Mouse (Mus musculus): ENCODE data around the gene Bag5. TPM values are rescaled to one million over a fixed set of nuclear protein-coding genes. Genes with fewer than 3 reads are reported as not detected.
"Not testable (repeated sequence)": the region's sequence is repeated elsewhere in the genome, so short reads cannot be mapped to it uniquely, and the experiment has no call there.

Gene Bag5
- polyA plus RNA-seq, 1 experiment from 2014 or later: 65.5 TPM

GRCm38 (mm10) chr12:111738754-111739153 is 25.7 kb upstream of the Bag5 start:
- no peak for ATAC-seq (ENCODE audit: low FRiP score)
- H3K36me3 ChIP-seq (replicated peaks; ENCODE audit: control insufficient read depth, insufficient read depth): no peaks in the 10 kb centered on the region
- no peaks in the 10 kb centered on the region for H3K4me1 ChIP-seq (replicated peaks; ENCODE audit: control insufficient read depth, insufficient read depth, low read length)
- no peaks in the 10 kb centered on the region for H3K9me3 ChIP-seq (ENCODE audit: control insufficient read depth, low read length)
- no peak overlapping the region for H3K4me3 ChIP-seq (replicated peaks; ENCODE audit: low read length)
- no peak overlapping the region for H3K27ac ChIP-seq
- H3K9ac ChIP-seq: no peak overlapping the region
- no peak overlapping the region for H3K4me2 ChIP-seq (replicated peaks)
- no peaks in the 10 kb centered on the region for H3K27me3 ChIP-seq (ENCODE audit: control insufficient read depth, insufficient read depth, low read length)
- no peak for DNase-seq (ENCODE audit: low spot score)
- 8% methylated on average over 3 of the region's 3 CpGs for WGBS

- whole genome bisulfite sequencing: 51% methylated on average over 9 of the region's 9 CpGs
- Histone ChIP-seq H3K27me3 (ENCODE audit: control insufficient read depth, insufficient read depth, low read length) (no peaks in the 10 kb centered on the region), H3K4me3 (replicated peaks; ENCODE audit: low read length) (no peak overlapping the region), H3K27ac (no peak overlapping the region), H3K4me1 (replicated peaks; ENCODE audit: control insufficient read depth, insufficient read depth, low read length) (no peaks in the 10 kb centered on the region; the same call in 1 of the 2 replicates), H3K36me3 (replicated peaks; ENCODE audit: control insufficient read depth, insufficient read depth) (no peaks in the 10 kb centered on the region), H3K9me3 (ENCODE audit: control insufficient read depth, low read length) (no peaks in the 10 kb centered on the region), H3K9ac (no peak overlapping the region), H3K4me2 (replicated peaks) (no peak overlapping the region)
- ATAC-seq (ENCODE audit: low FRiP score): no peak
- no peak for DNase-seq (ENCODE audit: low spot score)
These were observed 24.3 kb upstream of the Bag5 start for GRCm38 (mm10) chr12:111737370-111737769.

- H3K9ac ChIP-seq; ATAC-seq (ENCODE audit: low FRiP score); H3K27me3 ChIP-seq (ENCODE audit: control insufficient read depth, insufficient read depth, low read length); H3K4me2 ChIP-seq (replicated peaks); DNase-seq (ENCODE audit: low spot score); H3K4me3 ChIP-seq (replicated peaks; ENCODE audit: low read length); H3K27ac ChIP-seq; H3K36me3 ChIP-seq (replicated peaks; ENCODE audit: control insufficient read depth, insufficient read depth); H3K4me1 ChIP-seq (replicated peaks; ENCODE audit: control insufficient read depth, insufficient read depth, low read length); H3K9me3 ChIP-seq (ENCODE audit: control insufficient read depth, low read length): not testable (repeated sequence)
- 91% methylated on average over 8 of the region's 8 CpGs for WGBS
These were observed 23.6 kb upstream of the Bag5 start for GRCm38 (mm10) chr12:111736676-111737075.

- no peak for ATAC-seq (ENCODE audit: low FRiP score)
- 89% methylated on average over 3 of the region's 3 CpGs for WGBS
- no peak for DNase-seq (ENCODE audit: low spot score)
- Histone ChIP-seq H3K9me3 (ENCODE audit: control insufficient read depth, low read length) (no peaks in the 10 kb centered on the region), H3K27me3 (ENCODE audit: control insufficient read depth, insufficient read depth, low read length) (no peaks in the 10 kb centered on the region), H3K36me3 (replicated peaks; ENCODE audit: control insufficient read depth, insufficient read depth) (peaks cover 8% of the 10 kb centered on the region; the same call in 1 of the 2 replicates), H3K4me1 (replicated peaks; ENCODE audit: control insufficient read depth, insufficient read depth, low read length) (no peaks in the 10 kb centered on the region; the same call in 1 of the 2 replicates), H3K4me2 (replicated peaks) (no peak overlapping the region), H3K27ac (no peak overlapping the region), H3K4me3 (replicated peaks; ENCODE audit: low read length) (no peak overlapping the region), H3K9ac (no peak overlapping the region)
These were observed 21.9 kb upstream of the Bag5 start for GRCm38 (mm10) chr12:111734912-111735311.

- Histone ChIP-seq H3K27ac (no peak overlapping the region), H3K4me3 (replicated peaks; ENCODE audit: low read length) (no peak overlapping the region), H3K9me3 (ENCODE audit: control insufficient read depth, low read length) (no peaks in the 10 kb centered on the region), H3K9ac (no peak overlapping the region), H3K36me3 (replicated peaks; ENCODE audit: control insufficient read depth, insufficient read depth) (peaks cover 24% of the 10 kb centered on the region), H3K4me1 (replicated peaks; ENCODE audit: control insufficient read depth, insufficient read depth, low read length) (no peaks in the 10 kb centered on the region; the same call in 1 of the 2 replicates), H3K4me2 (replicated peaks) (no peak overlapping the region), H3K27me3 (ENCODE audit: control insufficient read depth, insufficient read depth, low read length) (no peaks in the 10 kb centered on the region)
- ATAC-seq (ENCODE audit: low FRiP score) (peak; percentile 44; the same call in 1 of the 2 replicates), DNase-seq (ENCODE audit: low spot score) (no peak)
- WGBS: 63% methylated on average over 5 of the region's 5 CpGs
These were observed 19.9 kb upstream of the Bag5 start for GRCm38 (mm10) chr12:111732921-111733320.

- no peaks in the 10 kb centered on the region for H3K27me3 ChIP-seq (ENCODE audit: control insufficient read depth, insufficient read depth, low read length)
- no peaks in the 10 kb centered on the region; the same call in 1 of the 2 replicates for H3K4me1 ChIP-seq (replicated peaks; ENCODE audit: control insufficient read depth, insufficient read depth, low read length)
- peak overlapping the region; percentile 40 for H3K4me2 ChIP-seq (replicated peaks)
- no peaks in the 10 kb centered on the region for H3K9me3 ChIP-seq (ENCODE audit: control insufficient read depth, low read length)
- peak overlapping the region; percentile 43; the same call in 1 of the 2 replicates for H3K9ac ChIP-seq
- DNase-seq (ENCODE audit: low spot score) (peak; percentile 94), ATAC-seq (ENCODE audit: low FRiP score) (peak; percentile 94)
- peaks cover 33% of the 10 kb centered on the region for H3K36me3 ChIP-seq (replicated peaks; ENCODE audit: control insufficient read depth, insufficient read depth)
- WGBS: 30% methylated on average over 30 of the region's 30 CpGs
- peak overlapping the region; percentile 14; the same call in 1 of the 2 replicates for H3K4me3 ChIP-seq (replicated peaks; ENCODE audit: low read length)
- H3K27ac ChIP-seq: peak overlapping the region; percentile 39; the same call in 1 of the 2 replicates
These were observed 19.1 kb upstream of the Bag5 start for GRCm38 (mm10) chr12:111731822-111732807.

GRCm38 (mm10) chr12:111727956-111728355 is 14.9 kb upstream of the Bag5 start:
- Histone ChIP-seq H3K36me3 (replicated peaks; ENCODE audit: control insufficient read depth, insufficient read depth) (peaks cover 60% of the 10 kb centered on the region), H3K4me2 (replicated peaks) (no peak overlapping the region), H3K27me3 (ENCODE audit: control insufficient read depth, insufficient read depth, low read length) (no peaks in the 10 kb centered on the region), H3K4me3 (replicated peaks; ENCODE audit: low read length) (no peak overlapping the region), H3K9me3 (ENCODE audit: control insufficient read depth, low read length) (no peaks in the 10 kb centered on the region), H3K9ac (no peak overlapping the region), H3K4me1 (replicated peaks; ENCODE audit: control insufficient read depth, insufficient read depth, low read length) (peaks cover 2% of the 10 kb centered on the region; the same call in 1 of the 2 replicates), H3K27ac (no peak overlapping the region)
- DNase-seq (ENCODE audit: low spot score): no peak
- ATAC-seq (ENCODE audit: low FRiP score): no peak
- 95% methylated on average over 1 of the region's 1 CpGs for WGBS

- no peak for ATAC-seq (ENCODE audit: low FRiP score)
- DNase-seq (ENCODE audit: low spot score): no peak
- 69% methylated on average over 4 of the region's 4 CpGs for WGBS
- Histone ChIP-seq H3K36me3 (replicated peaks; ENCODE audit: control insufficient read depth, insufficient read depth) (peaks cover 59% of the 10 kb centered on the region), H3K27me3 (ENCODE audit: control insufficient read depth, insufficient read depth, low read length) (no peaks in the 10 kb centered on the region), H3K27ac (no peak overlapping the region), H3K4me3 (replicated peaks; ENCODE audit: low read length) (no peak overlapping the region), H3K4me1 (replicated peaks; ENCODE audit: control insufficient read depth, insufficient read depth, low read length) (0 out of 2 replicates have a peak, but pooled peaks cover 2% of the 10 kb centered on the region), H3K9ac (no peak overlapping the region), H3K9me3 (ENCODE audit: control insufficient read depth, low read length) (no peaks in the 10 kb centered on the region), H3K4me2 (replicated peaks) (no peak overlapping the region)
These were observed 13.0 kb upstream of the Bag5 start for GRCm38 (mm10) chr12:111726122-111726463.

- WGBS: 72% methylated on average over 12 of the region's 12 CpGs
- H3K36me3 ChIP-seq (replicated peaks; ENCODE audit: control insufficient read depth, insufficient read depth): peaks cover 59% of the 10 kb centered on the region
- no peak overlapping the region for H3K9ac ChIP-seq
- no peaks in the 10 kb centered on the region for H3K27me3 ChIP-seq (ENCODE audit: control insufficient read depth, insufficient read depth, low read length)
- peak overlapping the region; percentile 59; the same call in 1 of the 2 replicates for H3K27ac ChIP-seq
- H3K4me2 ChIP-seq (replicated peaks): no peak overlapping the region
- H3K4me1 ChIP-seq (replicated peaks; ENCODE audit: control insufficient read depth, insufficient read depth, low read length): 0 out of 2 replicates have a peak, but pooled peaks cover 2% of the 10 kb centered on the region
- no peak for DNase-seq (ENCODE audit: low spot score)
- no peak for ATAC-seq (ENCODE audit: low FRiP score)
- no peaks in the 10 kb centered on the region for H3K9me3 ChIP-seq (ENCODE audit: control insufficient read depth, low read length)
- no peak overlapping the region for H3K4me3 ChIP-seq (replicated peaks; ENCODE audit: low read length)
These were observed 12.5 kb upstream of the Bag5 start for GRCm38 (mm10) chr12:111725338-111726121.

All from hindbrain, embryonic 14.5 days (tissue).